Mouse (Mus musculus): ENCODE results near the gene Tbcb. TPM values are rescaled to one million over a fixed set of nuclear protein-coding genes. Genes with fewer than 3 reads are reported as not detected.
"Not testable (repeated sequence)": the region's sequence is repeated elsewhere in the genome, so short reads cannot be mapped to it uniquely, and the experiment has no call there.

Gene Tbcb
- polyA plus RNA-seq, 1 experiment from 2014 or later, result 176 TPM

- H3K9ac ChIP-seq (ENCODE audit: low read depth, low read length), result peak overlapping the region; percentile 56
- H3K9me3 ChIP-seq (replicated peaks; ENCODE audit: low read length), result no peaks in the 10 kb centered on the region
- peak overlapping the region; percentile 93 for H3K4me2 ChIP-seq (ENCODE audit: low read length)
- peak; percentile 86 for ATAC-seq (replicated peaks; ENCODE audit: low FRiP score, low read depth)
- TF ChIP-seq CTCF (IDR thresholded peaks at IDR 0.05; ENCODE audit: low read depth), result no peak
- peak; percentile 84 for DNase-seq (ENCODE audit: low spot score)
- H3K4me3 ChIP-seq (replicated peaks; ENCODE audit: low read depth, low read length), result peak overlapping the region; percentile 41
- H3K27ac ChIP-seq, result peak overlapping the region; percentile 87
- 2% methylated on average over 16 of the region's 16 CpGs for WGBS
- H3K4me1 ChIP-seq (replicated peaks; ENCODE audit: insufficient read depth, low read length), result no peaks in the 10 kb centered on the region
- H3K27me3 ChIP-seq (ENCODE audit: insufficient read depth, low read length), result no peaks in the 10 kb centered on the region
- peaks cover 9% of the 10 kb centered on the region for H3K36me3 ChIP-seq (ENCODE audit: insufficient read depth, low read length)
These were observed 12.6 kb downstream of the Tbcb start for GRCm38 (mm10) chr7:30219293-30220007.

DNA sequence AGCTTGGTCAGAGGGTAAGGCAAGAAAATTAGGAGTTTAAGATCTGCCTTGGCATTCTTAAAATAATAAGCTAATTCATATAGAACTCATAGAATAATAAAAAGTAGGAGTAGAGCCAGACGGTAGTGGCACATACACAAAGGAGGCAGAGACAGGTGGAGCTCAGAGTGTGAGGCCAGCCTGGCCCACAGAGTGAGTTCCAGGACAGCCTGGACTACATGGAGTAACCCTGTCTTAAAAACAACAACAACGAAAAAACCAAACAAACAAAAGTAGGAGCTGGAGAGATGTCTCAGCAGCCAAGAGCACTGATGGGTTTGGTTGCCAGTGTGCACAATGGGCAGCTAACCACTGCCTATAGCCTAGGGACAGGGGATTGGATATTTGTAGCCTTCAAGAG lies 14.8 kb downstream of the Tbcb start:
- 72% methylated on average over 2 of the region's 2 CpGs for WGBS
- H3K9ac ChIP-seq (ENCODE audit: low read depth, low read length), result no peak overlapping the region
- DNase-seq (ENCODE audit: low spot score) (no peak), ATAC-seq (replicated peaks; ENCODE audit: low FRiP score, low read depth) (no peak)
- no peak overlapping the region for H3K27ac ChIP-seq
- H3K27me3 ChIP-seq (ENCODE audit: insufficient read depth, low read length), result no peaks in the 10 kb centered on the region
- no peak for TF ChIP-seq CTCF (IDR thresholded peaks at IDR 0.05; ENCODE audit: low read depth)
- no peak overlapping the region for H3K4me3 ChIP-seq (replicated peaks; ENCODE audit: low read depth, low read length)
- no peak overlapping the region for H3K4me2 ChIP-seq (ENCODE audit: low read length)
- no peaks in the 10 kb centered on the region for H3K36me3 ChIP-seq (ENCODE audit: insufficient read depth, low read length)
- H3K4me1 ChIP-seq (replicated peaks; ENCODE audit: insufficient read depth, low read length), result no peaks in the 10 kb centered on the region
- no peaks in the 10 kb centered on the region for H3K9me3 ChIP-seq (replicated peaks; ENCODE audit: low read length)

DNA sequence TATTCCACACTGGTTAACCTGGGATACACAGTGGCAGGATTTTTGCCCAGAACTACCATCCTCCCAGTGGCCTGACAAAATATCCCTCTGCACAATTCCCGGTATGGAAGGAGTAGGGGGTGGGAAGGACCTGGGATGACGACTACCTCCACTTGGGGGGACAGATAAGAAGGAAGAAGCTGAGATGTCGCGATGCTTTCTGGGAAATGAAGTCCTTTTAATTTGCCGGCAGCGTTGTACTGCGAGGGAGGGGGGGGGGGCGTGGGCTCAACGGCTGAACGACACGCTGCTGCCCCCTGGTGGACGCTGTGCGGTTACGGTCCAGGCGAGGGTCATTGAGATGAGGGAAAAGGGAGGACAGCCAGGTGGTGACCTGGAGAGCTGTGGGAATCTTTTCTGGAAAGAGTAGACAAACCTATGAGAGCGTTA lies 15.3 kb downstream of the Tbcb start:
- peak; percentile 93 for DNase-seq (ENCODE audit: low spot score)
- Histone ChIP-seq H3K36me3 (ENCODE audit: insufficient read depth, low read length) (no peaks in the 10 kb centered on the region), H3K27me3 (ENCODE audit: insufficient read depth, low read length) (no peaks in the 10 kb centered on the region), H3K9ac (ENCODE audit: low read depth, low read length) (no peak overlapping the region), H3K4me3 (replicated peaks; ENCODE audit: low read depth, low read length) (no peak overlapping the region), H3K9me3 (replicated peaks; ENCODE audit: low read length) (no peaks in the 10 kb centered on the region), H3K4me1 (replicated peaks; ENCODE audit: insufficient read depth, low read length) (no peaks in the 10 kb centered on the region), H3K27ac (no peak overlapping the region), H3K4me2 (ENCODE audit: low read length) (peak overlapping the region; percentile 46; the same call in 1 of the 2 replicates)
- WGBS, result 0% methylated on average over 16 of the region's 16 CpGs
- peak; percentile 30 for ATAC-seq (replicated peaks; ENCODE audit: low FRiP score, low read depth)
- peak; percentile 97 for TF ChIP-seq CTCF (IDR thresholded peaks at IDR 0.05; ENCODE audit: low read depth)

- DNase-seq (ENCODE audit: low spot score) (no peak), ATAC-seq (replicated peaks; ENCODE audit: low FRiP score, low read depth) (no peak)
- WGBS, result 86% methylated on average over 3 of the region's 3 CpGs
- H3K27me3 ChIP-seq (ENCODE audit: insufficient read depth, low read length), result no peaks in the 10 kb centered on the region
- H3K27ac ChIP-seq, result no peak overlapping the region
- no peaks in the 10 kb centered on the region for H3K9me3 ChIP-seq (replicated peaks; ENCODE audit: low read length)
- H3K4me2 ChIP-seq (ENCODE audit: low read length), result no peak overlapping the region
- no peak overlapping the region for H3K9ac ChIP-seq (ENCODE audit: low read depth, low read length)
- no peaks in the 10 kb centered on the region for H3K36me3 ChIP-seq (ENCODE audit: insufficient read depth, low read length)
- no peak for TF ChIP-seq CTCF (IDR thresholded peaks at IDR 0.05; ENCODE audit: low read depth)
- no peaks in the 10 kb centered on the region for H3K4me1 ChIP-seq (replicated peaks; ENCODE audit: insufficient read depth, low read length)
- no peak overlapping the region for H3K4me3 ChIP-seq (replicated peaks; ENCODE audit: low read depth, low read length)
These were observed 16.2 kb downstream of the Tbcb start for GRCm38 (mm10) chr7:30215875-30216274.

GRCm38 (mm10) chr7:30213881-30214280 lies 18.2 kb downstream of the Tbcb start:
- Histone ChIP-seq H3K27ac (no peak overlapping the region), H3K4me1 (replicated peaks; ENCODE audit: insufficient read depth, low read length) (no peaks in the 10 kb centered on the region), H3K27me3 (ENCODE audit: insufficient read depth, low read length) (no peaks in the 10 kb centered on the region), H3K9ac (ENCODE audit: low read depth, low read length) (no peak overlapping the region), H3K9me3 (replicated peaks; ENCODE audit: low read length) (no peaks in the 10 kb centered on the region), H3K4me3 (replicated peaks; ENCODE audit: low read depth, low read length) (no peak overlapping the region), H3K36me3 (ENCODE audit: insufficient read depth, low read length) (no peaks in the 10 kb centered on the region), H3K4me2 (ENCODE audit: low read length) (no peak overlapping the region)
- no peak for ATAC-seq (replicated peaks; ENCODE audit: low FRiP score, low read depth)
- WGBS, result 89% methylated on average over 3 of the region's 3 CpGs
- no peak for DNase-seq (ENCODE audit: low spot score)
- no peak for TF ChIP-seq CTCF (IDR thresholded peaks at IDR 0.05; ENCODE audit: low read depth)

- no peaks in the 10 kb centered on the region for H3K9me3 ChIP-seq (replicated peaks; ENCODE audit: low read length)
- ATAC-seq (replicated peaks; ENCODE audit: low FRiP score, low read depth) (no peak), DNase-seq (ENCODE audit: low spot score) (no peak)
- H3K27me3 ChIP-seq (ENCODE audit: insufficient read depth, low read length), result no peaks in the 10 kb centered on the region
- TF ChIP-seq CTCF (IDR thresholded peaks at IDR 0.05; ENCODE audit: low read depth), result no peak
- H3K9ac ChIP-seq (ENCODE audit: low read depth, low read length), result no peak overlapping the region
- H3K4me2 ChIP-seq (ENCODE audit: low read length), result no peak overlapping the region
- WGBS, result 19% methylated on average over 4 of the region's 4 CpGs
- H3K36me3 ChIP-seq (ENCODE audit: insufficient read depth, low read length), result no peaks in the 10 kb centered on the region
- H3K4me1 ChIP-seq (replicated peaks; ENCODE audit: insufficient read depth, low read length), result no peaks in the 10 kb centered on the region
- no peak overlapping the region for H3K4me3 ChIP-seq (replicated peaks; ENCODE audit: low read depth, low read length)
- H3K27ac ChIP-seq, result 0 out of 2 replicates have a peak overlapping the region, but pooled peaks have one; percentile 36
These were observed 21.0 kb downstream of the Tbcb start for GRCm38 (mm10) chr7:30211025-30211424.

GRCm38 (mm10) chr7:30206364-30206763 lies 25.7 kb downstream of the Tbcb start:
- not testable (repeated sequence) for H3K36me3 ChIP-seq (ENCODE audit: insufficient read depth, low read length); H3K4me2 ChIP-seq (ENCODE audit: low read length); H3K9me3 ChIP-seq (replicated peaks; ENCODE audit: low read length); ATAC-seq (replicated peaks; ENCODE audit: low FRiP score, low read depth); H3K4me3 ChIP-seq (replicated peaks; ENCODE audit: low read depth, low read length); H3K4me1 ChIP-seq (replicated peaks; ENCODE audit: insufficient read depth, low read length); H3K9ac ChIP-seq (ENCODE audit: low read depth, low read length); H3K27ac ChIP-seq; DNase-seq (ENCODE audit: low spot score); H3K27me3 ChIP-seq (ENCODE audit: insufficient read depth, low read length)
- WGBS, result 54% methylated on average over 5 of the region's 5 CpGs

Data from kidney, postnatal 0 days (tissue).